Mouse (Mus musculus) C2C12 (cell line): ENCODE data around the gene Vmn1r107. TPM values are rescaled to one million over a fixed set of nuclear protein-coding genes. Genes with fewer than 3 reads are reported as not detected.
"Not testable (repeated sequence)": the region's sequence is repeated elsewhere in the genome, so short reads cannot be mapped to it uniquely, and the experiment has no call there.

ENCODE experiments used
- H3K27me3 ChIP-seq: one replicate; pipeline ENCODE4 v1.6.1; 2011; ENCODE audit not compliant: control insufficient read depth, insufficient read depth, insufficient read length
- H3K36me3 ChIP-seq: one replicate; pipeline ENCODE4 v1.6.1; 2011; ENCODE audit not compliant: control insufficient read depth, insufficient read depth
- H3K4me3 ChIP-seq: one replicate; pipeline ENCODE4 v1.5.1; 2011; ENCODE audit warnings: mild to moderate bottlenecking, control low read depth; ENCODE audit not compliant: poor library complexity, insufficient read depth, severe bottlenecking
- H3K79me2 ChIP-seq: one replicate; pipeline ENCODE4 v1.6.1; 2011; ENCODE audit not compliant: control insufficient read depth, insufficient read depth
- H3K79me3 ChIP-seq: one replicate; pipeline ENCODE4 v1.6.1; 2011; ENCODE audit warnings: low read depth, control low read depth
- H3ac ChIP-seq: one replicate; pipeline ENCODE3; 2011; ENCODE audit warnings: low read depth; ENCODE audit not compliant: control insufficient read depth, insufficient read length
- long read RNA-seq, 2 experiments: library from polyadenylated mRNA; unstranded; transcript quantifications; one replicate each; pipeline ENCODE4 v2.0.0; 2019 to 2020
- polyA plus RNA-seq: library from polyadenylated mRNA; unstranded; fragments of >200 nt; fragmentation: generic; extraction: Trizol; gene quantifications from one replicate; pipeline ENCODE4 v1.2.1, GENCODE M21; 2012; ENCODE audit warnings: missing spikeins

Gene Vmn1r107
- not detected for polyA plus RNA-seq
- long read RNA-seq, experiment 1 = 0 reads
- long read RNA-seq, experiment 2 = 0 reads

- H3ac ChIP-seq, H3K36me3 ChIP-seq, H3K79me2 ChIP-seq, H3K27me3 ChIP-seq, H3K4me3 ChIP-seq, H3K79me3 ChIP-seq: not testable (repeated sequence)
Measured at GRCm38 (mm10) chr7:20668618-20669017, at the start of gene Vmn1r107. Gene Vmn1r107, plus strand, starts transcription at chr7:20668918.

GRCm38 (mm10) chr7:20703116-20703515 is 34.4 kb downstream of the Vmn1r107 start, which contains the start of gene Vmn1r111:
Gene Vmn1r111, minus strand, starts transcription at chr7:20703216.
- H3K79me2 ChIP-seq, H3K27me3 ChIP-seq, H3K36me3 ChIP-seq, H3K4me3 ChIP-seq, H3K79me3 ChIP-seq, H3ac ChIP-seq: not testable (repeated sequence)

Other genes with a start within 250 kb of the Vmn1r107 start
- gene Vmn1r101, start 226.3 kb upstream of the Vmn1r107 start, polyA plus RNA-seq = not detected
- not detected for gene Gm10670, start 194.0 kb upstream of the Vmn1r107 start, polyA plus RNA-seq
- not detected for gene Vmn1r103, start 158.4 kb upstream of the Vmn1r107 start, polyA plus RNA-seq
- gene Vmn1r104, start 135.1 kb upstream of the Vmn1r107 start, polyA plus RNA-seq = not detected
- not detected for gene Gm5726, start 123.2 kb upstream of the Vmn1r107 start, polyA plus RNA-seq
- not detected for gene Gm4141, start 92.7 kb upstream of the Vmn1r107 start, polyA plus RNA-seq
- gene Gm4513, start 69.9 kb upstream of the Vmn1r107 start, polyA plus RNA-seq = not detected
- gene Vmn1r111, start 34.3 kb downstream of the Vmn1r107 start, polyA plus RNA-seq = not detected
- not detected for gene Gm10668, start 61.7 kb downstream of the Vmn1r107 start, polyA plus RNA-seq
- not detected for gene Vmn1r112, start 102.3 kb downstream of the Vmn1r107 start, polyA plus RNA-seq
- gene Vmn1r113, start 118.4 kb downstream of the Vmn1r107 start, polyA plus RNA-seq = not detected
- not detected for gene Vmn1r114, start 143.3 kb downstream of the Vmn1r107 start, polyA plus RNA-seq
- gene Vmn1r115, start 176.1 kb downstream of the Vmn1r107 start, polyA plus RNA-seq = not detected
- not detected for gene Vmn1r116, start 203.3 kb downstream of the Vmn1r107 start, polyA plus RNA-seq
- not detected for gene Vmn1r117, start 215.2 kb downstream of the Vmn1r107 start, polyA plus RNA-seq
- not detected for gene Vmn1r118, start 243.4 kb downstream of the Vmn1r107 start, polyA plus RNA-seq